Mouse (Mus musculus) forebrain, embryonic 12.5 days (tissue): ENCODE results near the gene Bcl3. TPM values are rescaled to one million over a fixed set of nuclear protein-coding genes. Genes with fewer than 3 reads are reported as not detected.

ENCODE experiments used
- ATAC-seq: fragments of 200-750 bp; cut with Nextera tagmentation; 2 replicates; pipeline ENCODE4 v1.8.0; 2017; ENCODE audit warnings: moderate TSS enrichment; ENCODE audit not compliant: low FRiP score
- H3K27ac ChIP-seq: fragments of 300-500 bp; sonication (generic); 2 replicates; pipeline ENCODE4 v1.5.1; 2016; ENCODE audit warnings: mild to moderate bottlenecking
- H3K27me3 ChIP-seq: fragments of 300-500 bp; sonication (generic); 2 replicates; pipeline ENCODE4 v1.6.1; 2016; ENCODE audit warnings: mild to moderate bottlenecking
- H3K36me3 ChIP-seq: fragments of 300-500 bp; sonication (generic); replicated peaks from 2 replicates; pipeline ENCODE4 v1.6.1; 2016; ENCODE audit warnings: mild to moderate bottlenecking
- H3K4me1 ChIP-seq: fragments of 300-500 bp; sonication (generic); 2 replicates; pipeline ENCODE4 v1.6.1; 2016
- H3K4me2 ChIP-seq: fragments of 300-500 bp; sonication (generic); 2 replicates; pipeline ENCODE4 v1.6.1; 2016; ENCODE audit warnings: mild to moderate bottlenecking, moderate library complexity
- H3K4me3 ChIP-seq: fragments of 300-500 bp; sonication (generic); replicated peaks from 2 replicates; pipeline ENCODE4 v1.5.1; 2016; ENCODE audit warnings: mild to moderate bottlenecking
- H3K9ac ChIP-seq: fragments of 300-500 bp; sonication (generic); 2 replicates; pipeline ENCODE4 v1.6.1; 2016; ENCODE audit warnings: mild to moderate bottlenecking
- H3K9me3 ChIP-seq: fragments of 300-500 bp; sonication (generic); 2 replicates; pipeline ENCODE4 v1.6.1; 2016
- WGBS: fragments of 180-500 bp; shearing (Covaris S2); methylation state at CpG from one replicate; pipeline ENCODE4 v1.1.7; 2016; 5-methylcytosine and 5-hydroxymethylcytosine counted together
- polyA plus RNA-seq: library from polyadenylated mRNA; unstranded; fragments of >200 nt; fragmentation: Nextera tagmentation; extraction: Ambion mirVana; gene quantifications from 2 replicates; pipeline ENCODE4 v1.2.1, GENCODE M21; 2016

Bcl3 gene
- polyA plus RNA-seq = 0.62 and 0.96 TPM in 2 replicates

DNA sequence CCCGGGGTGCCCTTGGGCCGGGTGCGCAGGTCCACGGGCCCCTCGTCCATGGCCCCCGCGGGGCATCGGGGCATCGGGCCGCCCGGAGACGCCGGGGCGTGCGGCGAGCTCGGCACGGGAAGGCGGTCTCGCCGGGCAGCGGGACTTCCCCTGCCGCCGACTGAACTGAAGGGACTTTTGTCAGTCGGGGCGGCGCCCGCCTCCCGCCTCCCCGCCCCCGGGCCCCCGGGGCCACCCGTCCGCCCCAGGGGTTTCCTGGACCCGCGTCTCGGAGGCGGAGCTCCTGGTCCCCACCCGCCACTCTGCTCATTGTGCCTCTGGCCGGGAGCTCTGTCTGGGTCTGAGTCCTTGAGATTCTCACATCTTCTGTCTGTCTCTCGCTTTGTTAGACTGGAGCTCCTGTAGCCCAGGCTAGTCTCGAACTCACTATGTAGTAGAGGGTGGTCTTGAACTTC, at the start of gene Bcl3:
Bcl3 (minus strand) TSS at position 167 of the 455 bp plus-strand sequence.
- no peak within 1 kb of the TSS for H3K27ac ChIP-seq
- H3K9ac ChIP-seq = peak within 1 kb of the TSS; percentile 33; the same call in 1 of the 2 replicates
- H3K4me2 ChIP-seq = peak within 1 kb of the TSS; percentile 55
- peak within 1 kb of the TSS; percentile 36 for H3K4me3 ChIP-seq
- no peaks in the 10 kb centered on the region for H3K36me3 ChIP-seq
- no peaks in the 10 kb centered on the region for H3K9me3 ChIP-seq
- peaks cover 70% of the 10 kb centered on the region for H3K27me3 ChIP-seq
- WGBS = 1% methylated on average over 39 of the region's 42 CpGs
- peaks cover 16% of the 10 kb centered on the region for H3K4me1 ChIP-seq
- ATAC-seq = no peak

DNA sequence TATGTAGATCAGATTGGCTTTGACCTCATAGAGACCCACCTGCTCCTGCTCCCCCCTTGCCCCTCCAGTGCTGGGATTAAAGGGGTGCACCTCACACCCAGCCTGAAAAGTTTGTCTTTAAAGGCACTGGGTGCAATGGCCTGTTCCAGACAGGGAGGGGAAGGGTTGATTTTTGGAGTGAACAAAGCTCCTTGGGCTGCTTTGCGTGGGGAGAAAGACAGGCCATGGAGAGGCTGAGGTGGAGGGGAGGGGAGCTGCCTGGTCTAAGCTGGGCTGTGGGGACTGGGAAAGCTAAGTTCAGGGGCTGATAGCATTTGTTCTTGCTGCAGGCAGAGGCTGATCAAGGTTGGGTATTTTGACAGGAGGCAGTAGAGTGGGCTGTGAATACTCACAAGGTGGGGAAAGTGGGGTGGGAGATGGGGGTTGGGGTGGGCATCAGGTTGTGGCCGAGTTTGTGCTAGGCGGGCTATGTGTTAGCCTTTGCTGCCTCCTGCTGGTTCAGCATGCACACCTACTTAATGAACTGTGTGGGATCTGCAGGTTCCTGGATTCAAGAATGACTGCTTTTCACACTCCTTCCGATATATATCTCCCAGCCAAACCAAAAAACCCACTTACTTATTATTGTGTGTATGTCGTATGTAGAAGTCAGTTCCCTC, 49.5 kb upstream of the Bcl3 start:
- no peak overlapping the region for H3K27ac ChIP-seq
- no peak for ATAC-seq
- H3K9ac ChIP-seq = no peak overlapping the region
- H3K9me3 ChIP-seq = no peaks in the 10 kb centered on the region
- no peaks in the 10 kb centered on the region for H3K27me3 ChIP-seq
- no peaks in the 10 kb centered on the region for H3K4me1 ChIP-seq
- H3K4me2 ChIP-seq = no peak overlapping the region
- no peaks in the 10 kb centered on the region for H3K36me3 ChIP-seq
- 48% methylated on average over 5 of the region's 5 CpGs for WGBS
- no peak overlapping the region for H3K4me3 ChIP-seq

DNA sequence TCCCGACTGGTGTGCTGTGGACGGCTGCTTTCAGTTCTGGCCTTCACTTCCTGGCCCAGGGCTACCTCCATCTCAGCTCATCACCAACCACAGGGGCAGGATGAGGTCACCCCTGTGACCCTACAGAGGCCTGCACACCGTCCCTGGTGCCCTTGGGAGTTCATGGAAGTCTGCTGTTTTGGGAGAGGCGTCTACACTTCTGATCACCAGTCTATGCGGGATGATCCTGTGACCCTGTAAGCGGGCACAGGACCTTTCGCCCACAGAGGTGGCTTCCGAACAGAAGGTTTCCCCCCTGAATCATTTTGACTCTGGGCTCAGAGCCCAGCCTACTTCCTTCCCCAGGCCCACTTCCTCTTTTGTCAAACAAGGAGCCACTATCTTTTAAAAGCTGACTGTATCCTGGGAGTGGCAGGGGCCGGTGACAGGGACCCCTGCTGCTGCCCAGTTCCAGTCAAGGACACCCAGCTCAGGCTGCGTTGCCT, 48.6 kb upstream of the Bcl3 start:
- no peak overlapping the region for H3K4me2 ChIP-seq
- no peaks in the 10 kb centered on the region for H3K4me1 ChIP-seq
- H3K9ac ChIP-seq = no peak overlapping the region
- 77% methylated on average over 10 of the region's 10 CpGs for WGBS
- no peak overlapping the region for H3K27ac ChIP-seq
- no peaks in the 10 kb centered on the region for H3K9me3 ChIP-seq
- H3K27me3 ChIP-seq = no peaks in the 10 kb centered on the region
- H3K4me3 ChIP-seq = no peak overlapping the region
- no peak for ATAC-seq
- no peaks in the 10 kb centered on the region for H3K36me3 ChIP-seq

GRCm38 (mm10) chr7:19867751-19868399, 45.3 kb upstream of the Bcl3 start:
- 88% methylated on average over 16 of the region's 16 CpGs for WGBS
- no peaks in the 10 kb centered on the region for H3K36me3 ChIP-seq
- no peak overlapping the region for H3K27ac ChIP-seq
- no peak overlapping the region for H3K4me3 ChIP-seq
- no peak for ATAC-seq
- H3K4me1 ChIP-seq = no peaks in the 10 kb centered on the region
- H3K9ac ChIP-seq = no peak overlapping the region
- no peaks in the 10 kb centered on the region for H3K27me3 ChIP-seq
- no peak overlapping the region for H3K4me2 ChIP-seq
- no peaks in the 10 kb centered on the region for H3K9me3 ChIP-seq

- Histone ChIP-seq H3K4me3 (no peak overlapping the region), H3K9me3 (no peaks in the 10 kb centered on the region), H3K27me3 (no peaks in the 10 kb centered on the region), H3K27ac (no peak overlapping the region), H3K4me2 (no peak overlapping the region), H3K9ac (no peak overlapping the region), H3K4me1 (no peaks in the 10 kb centered on the region), H3K36me3 (no peaks in the 10 kb centered on the region)
- 92% methylated on average over 6 of the region's 6 CpGs for WGBS
- no peak for ATAC-seq
Observed at GRCm38 (mm10) chr7:19866490-19866889, 43.9 kb upstream of the Bcl3 start.

DNA sequence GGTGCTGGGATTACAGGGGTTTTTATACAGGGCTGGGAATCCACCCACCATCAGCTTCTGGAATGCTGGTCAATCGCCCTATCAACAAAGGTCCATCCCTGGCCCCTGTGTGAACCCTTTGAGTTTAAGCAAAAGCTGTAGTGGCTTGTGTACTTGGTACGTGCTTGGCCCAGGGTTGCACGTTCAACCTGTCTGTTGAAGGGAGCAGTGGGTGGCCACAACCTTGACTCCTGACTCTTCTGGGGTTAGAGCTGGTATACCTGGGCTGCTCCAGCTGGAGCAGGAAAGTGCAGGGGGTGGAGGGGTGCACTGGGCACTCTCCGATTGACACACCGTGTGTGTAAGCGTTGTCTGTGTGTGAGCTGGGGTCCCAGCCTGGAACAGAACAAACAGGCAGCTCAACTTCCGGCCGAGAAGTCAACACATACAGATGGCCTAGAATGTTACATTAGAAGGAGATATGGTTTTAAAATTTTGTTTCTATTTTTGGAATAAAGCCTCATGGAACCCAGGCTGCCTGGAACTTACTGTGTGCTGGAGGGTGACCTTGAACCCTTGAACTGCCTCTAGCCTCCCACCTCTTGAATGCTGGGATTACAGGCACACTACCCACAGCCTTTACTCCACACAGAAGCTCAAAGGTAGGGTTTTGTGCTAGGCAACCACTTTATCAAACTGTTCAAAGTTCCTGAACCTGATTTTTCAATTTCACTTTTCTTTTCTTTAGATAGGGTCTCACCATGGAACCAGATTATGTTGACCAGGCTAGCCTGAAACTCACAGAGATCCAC, 42.9 kb upstream of the Bcl3 start:
- ATAC-seq = no peak
- Histone ChIP-seq H3K9me3 (no peaks in the 10 kb centered on the region), H3K27ac (no peak overlapping the region), H3K27me3 (no peaks in the 10 kb centered on the region), H3K4me3 (no peak overlapping the region), H3K9ac (no peak overlapping the region), H3K36me3 (no peaks in the 10 kb centered on the region), H3K4me2 (no peak overlapping the region), H3K4me1 (no peaks in the 10 kb centered on the region)
- WGBS = 80% methylated on average over 8 of the region's 8 CpGs

- no peak for ATAC-seq
- 33% methylated on average over 2 of the region's 2 CpGs for WGBS
- Histone ChIP-seq H3K4me3 (no peak overlapping the region), H3K4me1 (no peaks in the 10 kb centered on the region), H3K9ac (no peak overlapping the region), H3K27ac (no peak overlapping the region), H3K9me3 (no peaks in the 10 kb centered on the region), H3K27me3 (no peaks in the 10 kb centered on the region), H3K4me2 (no peak overlapping the region), H3K36me3 (no peaks in the 10 kb centered on the region)
Observed at GRCm38 (mm10) chr7:19864241-19864640, 41.7 kb upstream of the Bcl3 start.

DNA sequence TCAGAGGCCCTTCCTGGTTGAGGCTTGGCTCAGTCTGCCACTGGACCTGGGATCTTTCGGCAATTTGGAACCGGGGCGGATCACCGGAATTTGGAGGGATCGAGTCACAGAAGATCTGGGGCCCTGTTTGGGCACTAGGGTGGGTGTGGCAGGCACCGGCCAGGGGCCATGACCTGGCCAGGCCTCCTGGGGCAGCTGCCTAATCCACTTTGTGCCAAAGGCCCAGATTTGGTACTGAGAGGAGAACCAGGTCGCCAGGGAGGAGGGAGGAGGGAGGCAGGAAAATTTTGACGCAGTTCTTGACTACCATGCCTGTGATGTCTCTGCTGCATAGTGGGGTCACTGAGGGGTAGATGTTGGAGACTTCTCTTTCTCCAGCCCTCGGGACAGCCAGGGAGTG, 38.6 kb upstream of the Bcl3 start, which contains the start of gene Ceacam16:
Ceacam16 (minus strand) TSS at position 101 of the 400 bp plus-strand sequence.
- Histone ChIP-seq H3K27ac (no peak within 1 kb of the TSS), H3K27me3 (peaks cover 7% of the 10 kb centered on the region; the same call in 1 of the 2 replicates), H3K4me3 (no peak within 1 kb of the TSS), H3K9me3 (no peaks in the 10 kb centered on the region), H3K4me2 (no peak within 1 kb of the TSS), H3K4me1 (no peaks in the 10 kb centered on the region), H3K9ac (no peak within 1 kb of the TSS), H3K36me3 (no peaks in the 10 kb centered on the region)
- no peak for ATAC-seq
- 82% methylated on average over 9 of the region's 9 CpGs for WGBS

DNA sequence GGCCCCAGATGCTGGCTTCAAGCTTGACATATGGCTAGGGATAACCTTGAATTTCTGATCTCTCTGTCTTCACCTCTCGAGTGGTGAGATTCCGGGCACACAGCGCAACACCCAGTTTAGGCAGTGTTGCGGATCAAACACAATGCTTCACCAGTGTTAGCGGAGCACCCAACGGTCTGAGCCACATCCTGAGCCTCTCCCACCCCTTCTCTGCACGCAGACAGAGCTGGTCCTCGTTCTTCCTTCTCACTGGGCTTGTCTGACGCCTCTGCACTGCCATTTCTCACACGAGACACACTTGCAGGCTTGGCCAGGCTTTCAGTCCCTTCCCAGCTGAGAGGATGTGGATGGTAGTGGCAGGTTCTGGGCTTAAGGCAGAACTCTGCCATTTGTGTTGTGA, 37.2 kb upstream of the Bcl3 start:
- Histone ChIP-seq H3K4me3 (no peak overlapping the region), H3K27me3 (peaks cover 10% of the 10 kb centered on the region; the same call in 1 of the 2 replicates), H3K9me3 (no peaks in the 10 kb centered on the region), H3K4me2 (no peak overlapping the region), H3K4me1 (no peaks in the 10 kb centered on the region), H3K36me3 (no peaks in the 10 kb centered on the region), H3K27ac (no peak overlapping the region), H3K9ac (no peak overlapping the region)
- WGBS = 76% methylated on average over 10 of the region's 10 CpGs
- no peak for ATAC-seq

GRCm38 (mm10) chr7:19856283-19856682, 33.7 kb upstream of the Bcl3 start:
- peaks cover 7% of the 10 kb centered on the region; the same call in 1 of the 2 replicates for H3K4me1 ChIP-seq
- no peak overlapping the region for H3K4me3 ChIP-seq
- 82% methylated on average over 6 of the region's 6 CpGs for WGBS
- H3K27me3 ChIP-seq = peaks cover 26% of the 10 kb centered on the region
- H3K4me2 ChIP-seq = no peak overlapping the region
- H3K9ac ChIP-seq = no peak overlapping the region
- ATAC-seq = no peak
- H3K36me3 ChIP-seq = no peaks in the 10 kb centered on the region
- no peak overlapping the region for H3K27ac ChIP-seq
- no peaks in the 10 kb centered on the region for H3K9me3 ChIP-seq

GRCm38 (mm10) chr7:19855663-19856062, 33.1 kb upstream of the Bcl3 start:
- no peak for ATAC-seq
- WGBS = 83% methylated on average over 5 of the region's 5 CpGs

DNA sequence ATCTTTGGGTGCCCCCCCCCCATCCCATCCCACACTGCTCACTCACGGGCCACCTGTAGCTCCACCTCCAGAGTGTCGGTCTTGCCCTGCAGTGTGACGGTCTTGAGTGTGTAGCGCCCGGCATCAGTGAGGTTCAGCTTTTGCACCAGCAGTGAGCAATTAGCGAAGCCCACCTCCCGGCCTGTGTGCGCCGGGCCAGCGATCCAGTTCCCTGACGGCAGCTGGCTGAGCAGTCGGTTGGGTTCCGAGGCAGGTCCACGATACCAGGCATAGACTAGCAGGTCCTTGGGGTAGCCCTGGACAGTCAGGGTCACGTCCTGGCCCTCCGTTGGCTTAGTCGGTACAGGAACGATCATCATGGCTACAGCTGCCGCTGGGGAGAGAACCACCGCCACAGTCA, 31.0 kb upstream of the Bcl3 start:
- peaks cover 7% of the 10 kb centered on the region; the same call in 1 of the 2 replicates for H3K4me1 ChIP-seq
- no peak overlapping the region for H3K4me3 ChIP-seq
- no peak overlapping the region for H3K27ac ChIP-seq
- no peak overlapping the region for H3K9ac ChIP-seq
- no peak overlapping the region for H3K4me2 ChIP-seq
- no peaks in the 10 kb centered on the region for H3K9me3 ChIP-seq
- WGBS = 93% methylated on average over 20 of the region's 20 CpGs
- H3K36me3 ChIP-seq = no peaks in the 10 kb centered on the region
- H3K27me3 ChIP-seq = peaks cover 37% of the 10 kb centered on the region
- no peak for ATAC-seq

More at GRCm38 (mm10) chr7:19855663-19856062, 33.1 kb upstream of the Bcl3 start:
- Histone ChIP-seq H3K36me3 (no peaks in the 10 kb centered on the region), H3K27me3 (peaks cover 30% of the 10 kb centered on the region), H3K4me1 (peaks cover 7% of the 10 kb centered on the region; the same call in 1 of the 2 replicates), H3K4me2 (no peak overlapping the region), H3K4me3 (no peak overlapping the region), H3K27ac (no peak overlapping the region), H3K9me3 (no peaks in the 10 kb centered on the region), H3K9ac (no peak overlapping the region)
